Mouse (Mus musculus) bone marrow, adult 2 months (tissue): ENCODE measurements around the gene Lrp2. TPM values are rescaled to one million over a fixed set of nuclear protein-coding genes. Genes with fewer than 3 reads are reported as not detected.

ENCODE experiments used
- H3K27ac ChIP-seq: fragments of 200-500 bp; 2 replicates; pipeline ENCODE4 v1.5.1; 2012; ENCODE audit warnings: low read depth, mild to moderate bottlenecking, control low read depth, inconsistent platforms, low read length; ENCODE audit not compliant: control insufficient read depth, poor library complexity, insufficient read depth
- H3K4me1 ChIP-seq: fragments of 200-500 bp; 2 replicates; pipeline ENCODE4 v1.6.1; 2011; ENCODE audit warnings: low read length; ENCODE audit not compliant: control insufficient read depth, insufficient read depth
- H3K4me3 ChIP-seq: fragments of 200-500 bp; replicated peaks from 2 replicates; pipeline ENCODE3; 2011; ENCODE audit warnings: mild to moderate bottlenecking, low read depth, low read length, control low read depth; ENCODE audit not compliant: control insufficient read depth
- CTCF ChIP-seq: fragments of 200-500 bp; IDR thresholded peaks from 2 replicates; pipeline ENCODE4 v1.5.1; 2011; ENCODE audit warnings: low read length, control low read depth; ENCODE audit not compliant: control insufficient read depth, insufficient read depth
- POLR2A ChIP-seq: fragments of 200-500 bp; IDR thresholded peaks from 2 replicates; pipeline ENCODE4 v1.6.1; 2011; ENCODE audit warnings: low read depth, mild to moderate bottlenecking, control low read depth, low read length, borderline replicate concordance; ENCODE audit not compliant: control insufficient read depth
- WGBS: fragments of 180-500 bp; shearing (Covaris S2); methylation state at CpG from one replicate; pipeline ENCODE4 v1.1.7; 2018; 5-methylcytosine and 5-hydroxymethylcytosine counted together
- polyA plus RNA-seq: library from polyadenylated mRNA; stranded (reverse); fragments of >200 nt; gene quantifications from 2 replicates; pipeline ENCODE4 v1.2.4, GENCODE M21; 2011; ENCODE audit warnings: low replicate concordance; ENCODE audit not compliant: missing spikeins, insufficient read depth, insufficient read length

Gene Lrp2
- polyA plus RNA-seq, 1 experiment, result 0.35 TPM

DNA sequence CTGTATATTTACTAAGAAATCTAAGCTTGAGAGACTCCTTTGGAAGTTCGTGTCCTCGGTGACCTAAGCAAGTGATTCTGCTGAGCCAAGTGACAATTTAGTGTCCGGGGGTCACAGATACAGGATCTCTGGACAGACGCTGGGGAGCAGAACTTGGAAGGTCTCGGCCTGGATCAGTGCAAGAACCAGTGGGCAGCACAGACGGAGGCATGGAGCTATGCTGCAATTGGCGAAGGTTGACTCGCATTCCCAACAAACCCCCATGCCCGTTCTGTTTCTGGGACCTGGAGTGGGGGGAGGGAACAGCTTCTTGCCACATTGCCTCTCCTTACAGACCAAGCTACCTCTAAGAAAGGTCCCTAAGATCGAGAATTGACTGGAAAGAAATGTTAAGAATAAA, 158.7 kb downstream of the Lrp2 start:
- WGBS, result 79% methylated on average over 10 of the region's 10 CpGs
- Histone ChIP-seq H3K4me1 (no peaks in the 10 kb centered on the region; the same call in 1 of the 2 replicates), H3K4me3 (no peak overlapping the region), H3K27ac (no peak overlapping the region)
- TF ChIP-seq CTCF, result no peak
- no peak for TF ChIP-seq POLR2A

GRCm38 (mm10) chr2:69426081-69426480, 159.8 kb downstream of the Lrp2 start:
- no peak overlapping the region for H3K4me3 ChIP-seq
- no peak overlapping the region for H3K27ac ChIP-seq
- no peak for TF ChIP-seq CTCF
- TF ChIP-seq POLR2A, result no peak
- H3K4me1 ChIP-seq, result no peaks in the 10 kb centered on the region; the same call in 1 of the 2 replicates
- 76% methylated on average over 1 of the region's 1 CpGs for WGBS

GRCm38 (mm10) chr2:69424829-69425228, 161.0 kb downstream of the Lrp2 start:
- WGBS, result 73% methylated on average over 5 of the region's 5 CpGs

GRCm38 (mm10) chr2:69418294-69418881, 167.5 kb downstream of the Lrp2 start:
- 61% methylated on average over 11 of the region's 11 CpGs for WGBS
- Histone ChIP-seq H3K4me3 (no peak overlapping the region), H3K27ac (no peak overlapping the region), H3K4me1 (no peaks in the 10 kb centered on the region)
- TF ChIP-seq POLR2A (no peak), CTCF (no peak)

More at GRCm38 (mm10) chr2:69424829-69425228, 161.0 kb downstream of the Lrp2 start:
- TF ChIP-seq POLR2A (no peak), CTCF (no peak)
- no peak overlapping the region for H3K4me3 ChIP-seq
- no peak overlapping the region for H3K27ac ChIP-seq
- no peaks in the 10 kb centered on the region; the same call in 1 of the 2 replicates for H3K4me1 ChIP-seq

- TF ChIP-seq POLR2A, result no peak
- TF ChIP-seq CTCF, result no peak
- no peak overlapping the region for H3K4me3 ChIP-seq
- H3K4me1 ChIP-seq, result no peaks in the 10 kb centered on the region; the same call in 1 of the 2 replicates
- 3% methylated on average over 6 of the region's 6 CpGs for WGBS
- H3K27ac ChIP-seq, result peak overlapping the region; percentile 95
Observed at GRCm38 (mm10) chr2:69415070-69415469, 170.8 kb downstream of the Lrp2 start.

DNA sequence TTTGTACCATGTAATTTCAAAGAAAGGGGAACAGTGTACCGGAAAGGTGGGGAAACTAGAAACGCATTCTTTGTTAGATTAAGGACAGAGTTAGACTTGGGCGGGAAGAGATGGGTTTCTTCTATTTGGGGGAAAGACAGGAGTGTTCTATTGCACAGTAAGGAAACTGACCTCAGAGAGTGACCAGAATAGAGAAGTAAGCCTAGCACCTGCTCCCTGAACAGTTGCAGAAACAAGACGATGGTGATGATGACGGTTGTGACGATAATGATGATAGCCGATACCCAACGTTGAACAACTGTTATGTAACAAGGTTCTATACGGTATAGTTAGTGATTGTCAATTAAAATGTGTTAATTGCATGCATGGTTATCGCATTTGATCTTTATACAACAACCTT, 171.3 kb downstream of the Lrp2 start:
- Histone ChIP-seq H3K4me3 (no peak overlapping the region), H3K4me1 (no peaks in the 10 kb centered on the region; the same call in 1 of the 2 replicates), H3K27ac (peak overlapping the region; percentile 95; the same call in 1 of the 2 replicates)
- TF ChIP-seq POLR2A, result no peak
- TF ChIP-seq CTCF, result no peak
- WGBS, result 39% methylated on average over 10 of the region's 10 CpGs

DNA sequence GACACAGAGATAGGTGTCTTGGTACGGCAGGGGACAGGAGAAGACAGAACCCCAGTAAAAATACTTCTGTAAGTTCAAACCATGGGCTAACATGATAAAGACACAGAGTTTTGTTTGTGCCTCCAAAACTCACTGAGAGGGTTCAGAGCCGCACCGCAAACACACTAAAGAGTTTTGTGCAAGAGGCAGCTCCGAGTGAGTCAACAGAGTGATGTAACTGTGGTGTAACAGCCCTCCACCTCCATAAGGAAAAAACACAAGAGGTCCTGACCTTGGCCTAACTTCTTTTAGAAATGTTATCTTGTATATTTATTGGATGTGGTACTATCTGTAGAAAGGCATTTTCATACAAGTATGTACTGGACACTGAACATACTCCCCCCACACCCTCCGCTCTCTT, 180.2 kb downstream of the Lrp2 start:
- WGBS, result 54% methylated on average over 5 of the region's 5 CpGs
- no peak overlapping the region for H3K4me3 ChIP-seq
- no peaks in the 10 kb centered on the region for H3K4me1 ChIP-seq
- peak overlapping the region; percentile 50; the same call in 1 of the 2 replicates for H3K27ac ChIP-seq
- TF ChIP-seq CTCF, result no peak
- no peak for TF ChIP-seq POLR2A

DNA sequence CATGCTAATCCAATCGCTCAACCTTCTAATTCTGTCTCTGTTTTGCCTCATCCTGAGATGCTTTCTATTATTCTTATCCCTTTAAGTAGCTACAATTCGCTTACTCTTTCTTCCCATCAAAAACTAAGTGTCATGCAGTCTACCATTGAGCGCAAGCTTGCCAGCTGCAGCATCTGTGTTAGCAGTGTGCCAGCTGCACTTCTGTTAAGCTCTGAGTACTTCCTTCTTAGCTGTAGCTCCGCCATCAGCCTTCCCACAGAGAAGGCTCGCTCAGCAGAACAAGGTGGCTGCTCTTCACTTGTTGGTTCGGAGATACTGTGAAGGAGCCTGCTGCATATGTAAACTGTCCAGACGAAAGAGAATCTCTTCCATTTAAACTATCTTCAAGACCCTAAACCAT, 183.6 kb downstream of the Lrp2 start:
- H3K27ac ChIP-seq, result no peak overlapping the region
- TF ChIP-seq POLR2A (no peak), CTCF (no peak)
- H3K4me1 ChIP-seq, result no peaks in the 10 kb centered on the region
- 45% methylated on average over 7 of the region's 7 CpGs for WGBS
- H3K4me3 ChIP-seq, result no peak overlapping the region

DNA sequence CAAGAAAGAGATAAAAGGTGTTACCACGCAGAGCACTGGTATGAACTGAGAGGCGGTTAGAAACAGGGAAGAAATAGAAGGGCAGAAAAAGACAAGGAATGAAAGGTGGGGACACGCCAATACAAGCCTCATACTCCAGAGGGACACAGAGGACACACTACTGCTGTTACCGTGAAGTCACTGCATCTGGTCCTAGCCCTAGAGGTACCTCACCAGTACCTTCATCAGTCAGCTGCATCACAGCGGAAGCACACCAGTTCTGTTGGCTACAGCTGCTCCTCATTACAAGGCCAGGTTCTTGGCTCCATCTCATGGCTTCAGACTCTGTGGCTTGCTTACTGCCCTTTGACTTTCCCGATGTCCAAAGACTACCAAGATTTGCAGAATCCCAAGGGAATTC, 184.0 kb downstream of the Lrp2 start:
- Histone ChIP-seq H3K27ac (no peak overlapping the region), H3K4me1 (no peaks in the 10 kb centered on the region), H3K4me3 (no peak overlapping the region)
- WGBS, result 80% methylated on average over 6 of the region's 6 CpGs
- TF ChIP-seq POLR2A, result no peak
